Mouse (Mus musculus) layer of hippocampus, postnatal 36 days (tissue): ENCODE measurements around the gene Slc22a1. TPM values are rescaled to one million over a fixed set of nuclear protein-coding genes. Genes with fewer than 3 reads are reported as not detected.

Experiments used
- DNase-seq, 2 experiments: peaks; one replicate each; pipeline ENCODE4 v3.0.0; 2022
- total RNA-seq, 2 experiments: library from RNA; stranded (reverse); gene quantifications; 2 replicates each; pipeline ENCODE4 v1.2.3; 2021

The Slc22a1 gene
- total RNA-seq, 2 experiments from 2014 or later: not detected

DNA sequence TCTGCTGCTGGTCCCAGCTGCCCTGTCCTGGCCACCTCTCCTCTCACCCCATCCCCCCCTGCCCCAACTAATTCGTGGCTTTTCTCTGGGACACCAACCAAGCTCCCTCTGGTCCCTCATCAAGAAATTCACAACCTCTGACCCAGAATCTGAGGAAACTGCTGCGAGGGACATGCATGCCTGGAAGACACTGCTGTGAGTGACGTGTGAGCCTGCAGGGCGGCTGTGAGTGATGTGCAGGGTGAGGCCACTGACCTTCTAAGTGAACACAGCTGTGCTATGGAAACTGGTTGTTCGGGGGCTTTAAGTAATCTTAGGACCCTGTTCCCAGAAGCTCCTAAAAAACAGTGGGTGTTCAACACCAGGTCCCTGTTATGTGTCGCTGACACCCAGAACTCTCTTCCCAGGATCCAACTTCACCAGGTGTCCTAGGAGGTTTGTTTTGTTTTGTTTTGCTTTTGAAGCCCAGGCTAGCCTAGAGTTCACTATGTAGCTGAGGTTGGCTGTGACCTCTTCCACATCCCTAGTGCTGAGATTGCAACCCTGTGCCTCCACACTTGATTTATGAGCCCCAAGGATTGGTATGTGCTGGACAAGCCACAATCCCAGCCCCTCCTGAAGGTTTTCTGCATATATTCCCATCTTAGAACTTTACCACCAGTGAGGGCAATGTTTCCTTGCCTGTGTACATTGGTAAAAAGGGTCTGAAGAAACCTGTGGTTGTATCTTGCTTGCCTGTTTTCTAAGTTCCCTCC lies 44.5 kb downstream of the Slc22a1 start:
- no peak for DNase-seq

GRCm38 (mm10) chr17:12627983-12628382 lies 47.6 kb downstream of the Slc22a1 start:
- no peak for DNase-seq

GRCm38 (mm10) chr17:12619641-12620040 lies 56.0 kb downstream of the Slc22a1 start:
- DNase-seq: no peak

GRCm38 (mm10) chr17:12615429-12615828 lies 60.2 kb downstream of the Slc22a1 start:
- no peak for DNase-seq

- DNase-seq: no peak
Observed at GRCm38 (mm10) chr17:12614511-12615385, 60.9 kb downstream of the Slc22a1 start.

GRCm38 (mm10) chr17:12607202-12607601 lies 68.4 kb downstream of the Slc22a1 start:
- DNase-seq: no peak

GRCm38 (mm10) chr17:12606634-12607033 lies 69.0 kb downstream of the Slc22a1 start:
- no peak for DNase-seq

Other genes with a start within 250 kb of the Slc22a1 start
- under 1 TPM; 0.27 to 0.63 TPM for gene Slc22a3, start 168.1 kb downstream of the Slc22a1 start, total RNA-seq
- gene Slc22a2, start 91.7 kb downstream of the Slc22a1 start, total RNA-seq: under 1 TPM; 0.15 to 0.23 TPM
- 10 to 100 TPM; 29.0 to 30.9 TPM for gene Igf2r, start 93.8 kb upstream of the Slc22a1 start, total RNA-seq
- gene Mas1, start 192.3 kb upstream of the Slc22a1 start, total RNA-seq: 10 to 100 TPM; 52.1 to 63.5 TPM
- not detected for gene Mrgprh, start 200.2 kb upstream of the Slc22a1 start, total RNA-seq
- gene Pnldc1, start 234.4 kb upstream of the Slc22a1 start, total RNA-seq: 1 to 10 TPM; 3.2 to 3.3 TPM
- 100 to 1,000 TPM; 218 to 221 TPM for gene Tcp1, start 239.9 kb upstream of the Slc22a1 start, total RNA-seq
- gene Mrpl18, start 240.5 kb upstream of the Slc22a1 start, total RNA-seq: 10 to 100 TPM; 61.5 to 64.5 TPM